Mouse (Mus musculus) frontal cortex, adult (tissue): ENCODE measurements around the gene 4921511M17Rik.
A peak's percentile ranks its signal among the peaks of the same experiment; 100 is the strongest.
"Not testable (repeated sequence)": the region's sequence is repeated elsewhere in the genome, so short reads cannot be mapped to it uniquely, and the experiment has no call there.

Experiments
- ATAC-seq: cut with Nextera tagmentation; 2 replicates; pipeline ENCODE4 v1.9.2; 2017; ENCODE audit warnings: mild to moderate bottlenecking, moderate library complexity, mixed read lengths; ENCODE audit not compliant: low TSS enrichment

Gene 4921511M17Rik

DNA sequence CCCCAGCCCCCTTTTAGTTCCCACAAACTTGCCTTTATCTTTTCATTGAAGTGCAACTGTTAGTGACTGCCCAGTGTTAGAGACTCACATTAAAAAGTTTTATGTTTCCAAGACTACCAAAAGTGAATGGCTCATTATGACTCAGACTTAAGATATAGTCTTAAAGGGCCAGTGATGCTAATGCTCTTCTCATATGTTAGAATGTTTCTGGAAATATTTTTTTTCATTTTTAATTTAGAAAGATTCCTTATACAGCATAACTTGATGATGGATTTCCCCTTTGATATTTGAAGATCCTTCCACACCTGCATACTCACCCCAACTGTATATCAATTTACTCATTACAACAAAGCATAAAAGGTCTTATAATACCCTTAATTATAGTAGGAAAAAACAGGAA, at the start of gene 4921511M17Rik:
TSS of gene 4921511M17Rik (minus strand) at position 101 of the 400 bp plus-strand sequence.
- ATAC-seq = not testable (repeated sequence)

DNA sequence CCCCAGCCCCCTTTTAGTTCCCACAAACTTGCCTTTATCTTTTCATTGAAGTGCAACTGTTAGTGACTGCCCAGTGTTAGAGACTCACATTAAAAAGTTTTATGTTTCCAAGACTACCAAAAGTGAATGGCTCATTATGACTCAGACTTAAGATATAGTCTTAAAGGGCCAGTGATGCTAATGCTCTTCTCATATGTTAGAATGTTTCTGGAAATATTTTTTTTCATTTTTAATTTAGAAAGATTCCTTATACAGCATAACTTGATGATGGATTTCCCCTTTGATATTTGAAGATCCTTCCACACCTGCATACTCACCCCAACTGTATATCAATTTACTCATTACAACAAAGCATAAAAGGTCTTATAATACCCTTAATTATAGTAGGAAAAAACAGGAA, 21.3 kb upstream of the 4921511M17Rik start, which contains the start of gene Gm10057:
TSS of gene Gm10057 (minus strand) at position 101 of the 400 bp plus-strand sequence.
- ATAC-seq = not testable (repeated sequence)

DNA sequence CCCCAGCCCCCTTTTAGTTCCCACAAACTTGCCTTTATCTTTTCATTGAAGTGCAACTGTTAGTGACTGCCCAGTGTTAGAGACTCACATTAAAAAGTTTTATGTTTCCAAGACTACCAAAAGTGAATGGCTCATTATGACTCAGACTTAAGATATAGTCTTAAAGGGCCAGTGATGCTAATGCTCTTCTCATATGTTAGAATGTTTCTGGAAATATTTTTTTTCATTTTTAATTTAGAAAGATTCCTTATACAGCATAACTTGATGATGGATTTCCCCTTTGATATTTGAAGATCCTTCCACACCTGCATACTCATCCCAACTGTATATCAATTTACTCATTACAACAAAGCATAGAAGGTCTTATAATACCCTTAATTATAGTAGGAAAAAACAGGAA, 21.1 kb downstream of the 4921511M17Rik start, which contains the start of gene Samt1:
TSS of gene Samt1 (minus strand) at position 101 of the 400 bp plus-strand sequence.
- ATAC-seq = not testable (repeated sequence)

DNA sequence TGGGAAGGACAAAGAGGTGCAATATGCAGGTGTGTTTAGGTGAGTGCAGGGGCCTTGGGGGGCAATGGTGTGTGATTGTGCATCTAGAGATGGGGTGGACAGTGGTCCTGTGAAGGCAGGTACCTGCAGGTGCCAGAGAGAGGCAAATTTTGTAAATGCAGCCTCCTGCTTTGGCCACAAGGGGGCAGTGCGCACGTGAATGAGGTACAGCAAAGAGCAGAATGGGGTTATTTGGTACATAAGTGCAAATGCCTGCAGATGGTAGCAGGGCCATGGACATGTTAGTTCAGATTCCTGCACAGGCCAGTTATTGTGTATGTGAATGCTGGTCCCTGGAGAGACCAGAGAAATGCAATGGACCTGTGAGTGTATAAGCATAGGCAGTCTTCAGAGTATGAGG, 56.7 kb downstream of the 4921511M17Rik start:
- ATAC-seq = peak; percentile 55; the same call in 1 of the 2 replicates

DNA sequence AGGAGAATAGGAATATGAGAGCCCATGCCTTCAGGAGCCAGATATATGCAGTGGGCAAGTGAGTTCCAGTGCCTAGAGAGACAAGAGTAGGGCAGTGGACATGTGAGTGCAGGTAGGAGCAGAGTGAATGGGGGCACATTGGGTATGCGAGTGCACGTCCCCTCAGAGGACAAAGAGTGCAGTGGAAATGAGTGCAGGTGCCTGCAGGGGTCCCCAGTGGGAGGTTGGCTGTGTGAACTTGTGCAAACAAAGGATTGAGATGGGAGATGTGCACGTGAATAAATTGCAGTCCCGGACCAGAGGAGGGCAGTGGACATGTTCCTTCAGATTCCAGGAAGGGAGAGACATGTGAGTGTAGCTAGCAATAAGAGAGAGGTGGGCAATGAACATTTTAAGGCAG, 57.2 kb downstream of the 4921511M17Rik start:
- ATAC-seq = not testable (repeated sequence)

DNA sequence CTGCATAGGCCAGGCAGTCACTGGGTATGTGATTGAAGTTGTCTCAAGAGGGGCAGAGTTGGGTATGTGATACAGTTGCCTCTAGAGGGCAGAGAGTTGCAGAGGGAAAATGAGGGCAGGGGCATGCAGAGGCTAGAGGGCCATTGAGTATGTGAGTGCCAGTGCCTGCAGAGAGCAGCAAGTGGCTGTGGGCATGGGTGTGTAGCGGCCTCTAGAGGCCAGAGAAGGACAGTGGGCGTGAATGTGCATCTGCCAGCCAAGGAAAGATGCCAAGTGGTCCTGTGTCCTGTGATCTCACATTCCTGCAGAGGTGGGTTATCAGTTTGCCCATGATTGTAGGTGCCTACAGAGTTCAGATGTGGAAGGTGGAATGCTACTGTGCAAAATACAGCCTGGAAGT, 59.2 kb downstream of the 4921511M17Rik start:
- ATAC-seq = peak; percentile 50; the same call in 1 of the 2 replicates
